Mouse (Mus musculus): ENCODE data around the gene Adap1.

DNA sequence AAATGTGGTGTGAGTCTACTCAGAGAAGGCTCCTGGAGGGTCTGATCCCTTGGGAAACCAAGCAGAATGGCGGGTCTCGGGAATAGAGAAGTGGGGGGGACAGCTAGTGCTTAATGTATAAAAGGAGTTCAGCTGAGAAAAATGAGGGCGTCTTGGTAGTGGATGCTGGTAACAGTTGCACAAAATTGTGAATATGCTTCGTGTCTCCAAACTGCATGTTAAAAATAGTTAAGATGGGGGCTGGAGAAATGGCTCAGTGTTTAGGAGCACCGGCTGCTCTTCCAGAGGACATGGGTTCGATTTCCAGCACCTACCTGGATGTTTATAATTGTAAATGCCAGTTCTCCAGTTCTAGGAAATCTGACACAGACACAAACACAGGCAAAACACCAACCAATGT, 4.1 kb downstream of the Adap1 start:
- no peak for TF ChIP-seq CTCF (IDR thresholded peaks at IDR 0.05; ENCODE audit: control insufficient read depth, insufficient read depth, insufficient replicate concordance, low read depth, low read length)
- no peak for TF ChIP-seq POLR2A (IDR thresholded peaks at IDR 0.05; ENCODE audit: control insufficient read depth, low read depth, low read length)
